Mouse (Mus musculus) neural tube, embryonic 12.5 days (tissue): ENCODE measurements at regions not wholly inside any gene's neighbourhood (a gene's known extent, or its start where the extent isn't known, plus 50 kb on each side); places are given as distances from the start of the nearest gene placed in this dataset.
A peak's percentile ranks its signal among the peaks of the same experiment; 100 is the strongest.

Experiments used
- ATAC-seq: fragments of 200-750 bp; cut with Nextera tagmentation; 2 replicates; pipeline ENCODE4 v1.8.0; 2017; ENCODE audit warnings: low read depth, mild to moderate bottlenecking, moderate TSS enrichment, moderate library complexity; ENCODE audit not compliant: low FRiP score
- H3K27ac ChIP-seq: fragments of 300-500 bp; sonication (generic); 2 replicates; pipeline ENCODE4 v1.5.1; 2016
- H3K27me3 ChIP-seq: fragments of 300-500 bp; sonication (generic); replicated peaks from 2 replicates; pipeline ENCODE4 v1.6.1; 2016; ENCODE audit warnings: mild to moderate bottlenecking
- H3K36me3 ChIP-seq: fragments of 300-500 bp; sonication (generic); 2 replicates; pipeline ENCODE4 v1.6.1; 2016; ENCODE audit warnings: mild to moderate bottlenecking
- H3K4me1 ChIP-seq: fragments of 300-500 bp; sonication (generic); 2 replicates; pipeline ENCODE4 v1.6.1; 2016
- H3K4me2 ChIP-seq: fragments of 300-500 bp; sonication (generic); replicated peaks from 2 replicates; pipeline ENCODE4 v1.6.1; 2016; ENCODE audit warnings: mild to moderate bottlenecking
- H3K4me3 ChIP-seq: fragments of 300-500 bp; sonication (generic); 2 replicates; pipeline ENCODE4 v1.5.1; 2016
- H3K9ac ChIP-seq: fragments of 300-500 bp; sonication (generic); 2 replicates; pipeline ENCODE4 v1.6.1; 2016; ENCODE audit warnings: mild to moderate bottlenecking
- H3K9me3 ChIP-seq: fragments of 300-500 bp; sonication (generic); 2 replicates; pipeline ENCODE4 v1.6.1; 2016; ENCODE audit warnings: mild to moderate bottlenecking
- WGBS: fragments of 180-500 bp; shearing (Covaris S2); methylation state at CpG from one replicate; pipeline ENCODE4 v1.1.7; 2016; 5-methylcytosine and 5-hydroxymethylcytosine counted together

DNA sequence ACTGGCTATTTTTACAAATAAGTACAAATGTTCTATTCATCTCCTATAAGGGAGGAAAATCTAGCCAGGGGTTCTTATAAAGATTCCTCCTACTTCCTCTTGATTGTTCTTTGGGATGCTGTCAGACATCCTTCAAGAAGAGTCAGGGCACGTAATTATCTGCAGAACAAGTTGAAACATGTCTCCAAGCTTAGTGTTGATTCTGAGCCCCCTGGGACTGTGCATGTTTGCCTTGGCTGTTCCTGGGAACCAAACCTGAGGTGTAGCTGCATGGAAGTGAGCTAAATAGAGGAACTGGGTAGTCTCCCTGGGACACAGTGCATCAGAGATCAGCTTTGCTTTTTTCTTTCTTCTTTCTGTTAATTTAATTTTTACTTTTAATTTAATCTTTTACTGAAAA, 484.8 kb upstream of the 4930452B06Rik start:
- H3K27me3 ChIP-seq: no peaks in the 10 kb centered on the region
- ATAC-seq: no peak
- H3K9me3 ChIP-seq: no peaks in the 10 kb centered on the region
- H3K9ac ChIP-seq: no peak overlapping the region
- no peak overlapping the region for H3K4me3 ChIP-seq
- H3K4me1 ChIP-seq: no peaks in the 10 kb centered on the region
- H3K27ac ChIP-seq: no peak overlapping the region
- WGBS: 63% methylated on average over 1 of the region's 1 CpGs
- no peak overlapping the region for H3K4me2 ChIP-seq
- no peaks in the 10 kb centered on the region for H3K36me3 ChIP-seq

DNA sequence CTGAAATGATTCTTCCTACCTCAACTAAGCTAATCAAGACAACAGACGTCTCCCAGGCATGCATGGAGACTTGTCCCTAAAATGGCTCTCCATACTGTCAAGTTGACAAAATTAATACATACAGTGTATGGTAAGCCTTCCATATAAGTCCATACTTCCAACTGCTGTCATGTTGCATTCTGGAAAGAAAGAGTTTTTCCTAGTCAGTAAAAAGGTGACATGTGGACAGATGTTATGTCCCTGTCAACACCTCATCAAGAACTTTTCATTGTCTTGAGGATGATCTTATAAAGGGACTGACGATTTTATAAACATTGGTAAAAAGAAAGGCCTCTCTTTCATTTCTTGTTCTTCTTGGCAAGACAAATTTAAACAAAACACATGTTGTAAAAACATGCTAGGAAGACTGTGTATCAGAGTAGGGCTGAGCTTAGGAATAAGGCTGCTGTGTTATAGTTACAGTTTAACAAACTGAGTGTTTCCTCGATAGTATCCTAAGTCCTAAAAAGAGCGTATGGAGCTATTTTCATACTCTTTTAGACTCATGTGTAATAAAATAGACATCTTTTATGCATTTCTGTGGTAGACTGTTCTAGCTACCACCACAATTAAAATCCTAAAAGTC, 480.7 kb upstream of the 4930452B06Rik start:
- H3K36me3 ChIP-seq: no peaks in the 10 kb centered on the region
- no peaks in the 10 kb centered on the region for H3K27me3 ChIP-seq
- ATAC-seq: no peak
- H3K9me3 ChIP-seq: no peaks in the 10 kb centered on the region
- WGBS: 87% methylated on average over 4 of the region's 4 CpGs
- H3K4me1 ChIP-seq: no peaks in the 10 kb centered on the region
- H3K27ac ChIP-seq: no peak overlapping the region
- H3K9ac ChIP-seq: no peak overlapping the region
- H3K4me2 ChIP-seq: no peak overlapping the region
- no peak overlapping the region for H3K4me3 ChIP-seq

DNA sequence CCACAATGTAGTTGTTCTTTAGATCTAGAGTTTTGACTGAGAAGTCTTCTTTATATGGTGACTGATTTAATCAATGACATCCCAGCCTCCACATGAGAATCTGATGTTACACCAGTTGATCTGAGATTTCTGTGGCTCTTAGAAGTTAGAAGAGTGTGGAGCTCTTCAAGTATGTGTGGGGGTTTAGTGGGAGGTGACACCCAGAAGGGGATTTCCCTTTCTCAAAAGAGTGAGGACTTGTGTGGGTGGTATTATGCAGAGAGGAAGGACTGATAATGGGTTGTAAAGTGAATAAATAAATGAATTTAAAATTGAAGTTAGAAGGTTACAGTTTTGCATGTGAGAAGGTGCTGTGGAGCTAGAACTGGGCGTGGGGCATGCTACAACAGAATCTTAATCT, 439.7 kb upstream of the 4930452B06Rik start:
- no peak for ATAC-seq
- H3K36me3 ChIP-seq: no peaks in the 10 kb centered on the region
- H3K27me3 ChIP-seq: no peaks in the 10 kb centered on the region
- H3K9me3 ChIP-seq: no peaks in the 10 kb centered on the region
- no peak overlapping the region for H3K4me3 ChIP-seq
- 80% methylated on average over 1 of the region's 1 CpGs for WGBS
- no peak overlapping the region for H3K9ac ChIP-seq
- H3K27ac ChIP-seq: no peak overlapping the region
- no peak overlapping the region for H3K4me2 ChIP-seq
- no peaks in the 10 kb centered on the region for H3K4me1 ChIP-seq

DNA sequence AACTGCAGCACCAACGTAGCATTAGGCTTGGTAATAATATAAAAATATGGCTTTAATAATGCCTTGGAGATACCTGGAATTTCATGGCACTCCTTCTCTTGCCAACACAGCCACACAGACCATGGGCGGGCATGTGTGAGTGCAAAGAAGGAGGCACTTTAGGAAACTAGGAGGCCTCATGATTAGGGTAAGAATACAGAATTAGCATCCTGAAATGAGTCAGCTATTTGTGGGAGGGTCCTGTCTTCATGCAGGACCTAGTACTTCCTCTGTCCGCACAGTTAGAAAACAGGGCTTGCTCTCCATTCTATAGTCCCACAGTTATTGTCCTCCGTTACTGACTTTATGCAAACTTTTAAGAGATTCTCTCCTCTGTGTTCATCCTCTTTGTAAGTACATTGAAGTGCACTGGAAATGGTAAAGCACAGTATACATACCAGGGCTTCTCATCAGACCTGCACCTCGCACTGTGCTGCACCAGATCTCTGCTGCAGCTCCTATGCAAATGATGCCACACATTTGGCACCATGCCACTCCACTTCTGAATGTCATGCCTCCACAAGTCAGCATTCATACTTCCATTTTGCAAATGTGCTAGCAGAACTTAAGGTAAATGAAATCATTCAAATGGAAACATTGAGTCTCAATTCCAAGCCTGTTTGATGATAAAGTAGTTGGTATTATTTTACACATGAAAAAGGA, 423.7 kb upstream of the 4930452B06Rik start:
- WGBS: 87% methylated on average over 5 of the region's 5 CpGs
- no peaks in the 10 kb centered on the region for H3K4me1 ChIP-seq

DNA sequence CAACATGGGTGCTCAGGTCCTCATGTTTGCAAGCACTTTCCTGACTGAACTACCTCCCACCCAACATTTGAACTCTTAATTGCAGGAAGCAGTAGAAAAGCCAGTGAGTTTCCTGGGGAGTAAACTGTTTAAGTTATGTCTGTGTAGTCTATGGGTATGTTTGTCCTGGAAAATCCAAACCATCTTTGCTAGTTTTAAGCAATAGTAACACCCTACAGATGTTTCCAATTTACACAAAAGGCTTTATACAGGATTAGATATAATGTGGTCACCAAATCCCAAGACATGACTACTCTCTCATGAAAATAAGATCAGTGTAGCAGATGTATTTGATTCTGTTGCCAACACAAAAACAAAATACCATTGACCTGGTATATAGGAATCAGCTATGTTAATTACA, 421.1 kb upstream of the 4930452B06Rik start:
- no peak for ATAC-seq

More for the DNA sequence above, 423.7 kb upstream of the 4930452B06Rik start:
- Histone ChIP-seq H3K9me3 (no peaks in the 10 kb centered on the region), H3K27me3 (no peaks in the 10 kb centered on the region), H3K9ac (no peak overlapping the region), H3K36me3 (no peaks in the 10 kb centered on the region), H3K27ac (no peak overlapping the region), H3K4me2 (no peak overlapping the region), H3K4me3 (no peak overlapping the region)
- no peak for ATAC-seq

DNA sequence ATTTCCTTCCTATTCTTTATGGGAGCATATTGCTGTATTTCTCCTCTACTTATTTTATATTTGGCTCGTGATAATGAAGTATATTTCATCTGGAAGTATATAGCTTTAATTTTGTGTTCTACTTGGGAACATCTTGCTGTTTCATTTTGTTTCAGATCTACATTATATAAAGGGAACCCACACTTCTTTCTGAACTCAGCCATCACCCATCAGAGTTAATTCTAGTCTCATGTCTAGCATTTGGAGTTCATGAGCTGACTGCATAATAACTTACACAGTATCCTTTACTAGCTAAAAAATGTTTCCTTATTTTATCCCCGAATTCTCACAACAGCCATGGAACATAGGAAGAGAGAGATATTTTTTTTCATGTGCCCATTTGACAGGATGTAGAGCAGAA, 413.6 kb upstream of the 4930452B06Rik start:
- 83% methylated on average over 2 of the region's 2 CpGs for WGBS
- ATAC-seq: no peak

More for the DNA sequence above, 421.1 kb upstream of the 4930452B06Rik start:
- H3K9me3 ChIP-seq: no peaks in the 10 kb centered on the region
- H3K27me3 ChIP-seq: no peaks in the 10 kb centered on the region
- H3K27ac ChIP-seq: no peak overlapping the region
- H3K4me1 ChIP-seq: no peaks in the 10 kb centered on the region
- H3K36me3 ChIP-seq: no peaks in the 10 kb centered on the region
- no peak overlapping the region for H3K4me2 ChIP-seq
- no peak overlapping the region for H3K4me3 ChIP-seq
- H3K9ac ChIP-seq: no peak overlapping the region

DNA sequence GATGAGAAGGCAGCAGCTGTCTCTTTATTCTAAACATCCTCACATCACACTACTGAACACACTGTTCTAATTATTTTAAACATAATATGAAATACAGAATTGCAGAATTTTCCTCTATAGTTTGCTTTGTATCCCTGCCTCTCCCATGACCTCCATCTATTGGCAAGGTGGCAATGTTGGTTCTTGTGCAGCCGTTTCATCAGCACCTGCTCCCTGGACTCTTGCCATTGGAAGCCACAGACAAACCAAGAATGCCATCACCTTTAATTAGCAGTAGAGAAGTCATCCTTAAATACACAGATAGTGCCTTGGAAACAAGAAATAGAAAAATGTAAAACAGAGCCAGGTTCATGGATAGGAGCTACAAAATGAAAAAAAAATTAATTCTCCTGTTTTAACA, 413.0 kb upstream of the 4930452B06Rik start:
- no peak overlapping the region for H3K27ac ChIP-seq
- H3K9ac ChIP-seq: no peak overlapping the region
- WGBS: 91% methylated on average over 1 of the region's 1 CpGs
- ATAC-seq: no peak
- H3K4me3 ChIP-seq: no peak overlapping the region
- H3K4me2 ChIP-seq: no peak overlapping the region
- H3K4me1 ChIP-seq: no peaks in the 10 kb centered on the region
- H3K27me3 ChIP-seq: no peaks in the 10 kb centered on the region
- H3K9me3 ChIP-seq: no peaks in the 10 kb centered on the region
- H3K36me3 ChIP-seq: no peaks in the 10 kb centered on the region

More for the DNA sequence above, 413.6 kb upstream of the 4930452B06Rik start:
- H3K4me1 ChIP-seq: no peaks in the 10 kb centered on the region
- H3K9ac ChIP-seq: no peak overlapping the region
- no peak overlapping the region for H3K4me2 ChIP-seq
- no peaks in the 10 kb centered on the region for H3K36me3 ChIP-seq
- H3K4me3 ChIP-seq: no peak overlapping the region
- H3K27me3 ChIP-seq: no peaks in the 10 kb centered on the region
- no peak overlapping the region for H3K27ac ChIP-seq
- H3K9me3 ChIP-seq: no peaks in the 10 kb centered on the region

DNA sequence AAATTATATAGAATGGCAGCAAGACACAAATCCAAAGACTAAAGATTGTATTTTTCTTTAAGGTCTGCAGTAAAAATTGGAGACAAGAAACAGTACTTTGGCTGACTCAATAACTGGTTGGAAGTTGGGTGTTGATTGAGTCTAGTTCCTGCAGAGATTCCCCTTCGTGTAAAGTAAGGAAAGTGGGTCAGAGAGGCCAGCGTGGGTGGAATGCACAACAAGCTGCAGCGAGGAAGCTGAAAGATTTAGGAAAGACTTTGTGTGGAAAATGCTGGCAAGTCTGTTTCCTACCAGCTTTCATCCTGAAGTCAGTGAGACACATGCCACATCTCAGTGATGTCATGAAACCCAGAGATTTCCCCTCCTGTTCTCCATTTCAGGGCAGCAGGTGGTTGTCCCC, 405.1 kb upstream of the 4930452B06Rik start:
- Histone ChIP-seq H3K4me3 (no peak overlapping the region), H3K27me3 (no peaks in the 10 kb centered on the region), H3K4me2 (no peak overlapping the region), H3K9me3 (no peaks in the 10 kb centered on the region), H3K27ac (no peak overlapping the region), H3K36me3 (no peaks in the 10 kb centered on the region), H3K4me1 (no peaks in the 10 kb centered on the region), H3K9ac (no peak overlapping the region)
- WGBS: 87% methylated on average over 3 of the region's 3 CpGs
- ATAC-seq: no peak

DNA sequence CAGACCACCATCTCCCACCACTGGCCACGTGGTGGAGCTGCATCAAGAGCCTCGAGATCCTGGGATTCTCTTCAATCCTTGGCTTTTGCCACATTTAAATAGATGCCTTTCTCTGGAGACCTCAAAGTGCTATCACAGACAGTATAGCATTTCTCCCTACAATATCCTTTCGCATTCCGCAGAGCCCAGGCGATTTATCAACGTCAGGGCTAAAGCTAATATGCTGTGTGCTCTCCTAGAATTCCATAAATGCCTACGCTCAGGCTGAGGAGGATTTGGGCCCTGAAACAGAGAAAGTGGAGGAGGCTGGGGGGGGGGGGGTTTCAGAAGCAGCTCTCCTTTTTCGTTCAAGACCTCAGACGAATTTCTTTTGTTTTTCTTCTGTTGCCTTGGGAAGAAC, 394.0 kb upstream of the 4930452B06Rik start:
- H3K27ac ChIP-seq: no peak overlapping the region
- no peak overlapping the region for H3K4me2 ChIP-seq
- no peak overlapping the region for H3K9ac ChIP-seq
- no peak overlapping the region for H3K4me3 ChIP-seq
- 70% methylated on average over 9 of the region's 9 CpGs for WGBS
- no peaks in the 10 kb centered on the region for H3K27me3 ChIP-seq
- no peak for ATAC-seq
- no peaks in the 10 kb centered on the region for H3K9me3 ChIP-seq
- no peaks in the 10 kb centered on the region for H3K36me3 ChIP-seq
- H3K4me1 ChIP-seq: no peaks in the 10 kb centered on the region

DNA sequence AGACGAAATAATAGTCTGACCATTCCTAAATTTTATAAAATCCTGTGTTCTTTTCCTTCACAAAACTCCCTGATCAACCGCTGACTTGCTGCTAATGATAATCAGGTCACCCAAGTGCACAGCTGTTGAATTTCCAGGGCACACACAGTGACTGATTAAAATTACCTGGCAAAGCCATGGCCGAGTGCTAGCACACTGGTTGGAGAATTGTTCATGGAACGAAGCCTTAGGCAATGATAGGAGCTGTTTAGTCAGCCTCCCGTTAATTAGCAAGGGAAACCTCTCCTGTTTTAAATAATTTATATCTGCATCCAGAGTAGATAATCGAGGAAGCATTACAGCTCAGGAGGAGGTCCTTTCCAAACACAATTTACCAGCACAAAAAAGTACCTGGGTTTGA, 362.8 kb upstream of the 4930452B06Rik start:
- no peak overlapping the region for H3K27ac ChIP-seq
- no peaks in the 10 kb centered on the region for H3K36me3 ChIP-seq
- no peak overlapping the region for H3K4me3 ChIP-seq
- no peak overlapping the region for H3K9ac ChIP-seq
- peak; percentile 77 for ATAC-seq
- H3K4me2 ChIP-seq: no peak overlapping the region
- H3K4me1 ChIP-seq: no peaks in the 10 kb centered on the region
- WGBS: 63% methylated on average over 6 of the region's 6 CpGs
- no peaks in the 10 kb centered on the region for H3K9me3 ChIP-seq
- no peaks in the 10 kb centered on the region for H3K27me3 ChIP-seq

DNA sequence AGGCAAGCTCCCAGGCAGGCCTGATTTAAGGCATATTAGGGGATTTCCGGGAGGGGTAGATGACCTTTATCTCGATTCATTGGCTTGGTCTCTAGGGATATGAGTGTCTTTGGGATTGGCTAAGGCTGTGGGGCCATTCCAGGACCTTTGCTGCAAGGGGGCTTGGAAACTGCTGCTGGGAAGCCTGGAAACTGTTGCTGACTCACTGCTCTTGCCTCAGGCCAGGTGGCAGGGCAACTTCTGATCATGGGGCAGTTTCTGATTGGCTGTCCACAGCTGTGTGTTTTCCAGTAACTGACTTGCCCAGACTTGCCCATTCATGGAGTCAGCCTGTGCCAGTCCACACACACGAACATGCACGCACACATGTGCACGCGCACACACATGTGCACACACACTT, 349.8 kb upstream of the 4930452B06Rik start:
- H3K9me3 ChIP-seq: no peaks in the 10 kb centered on the region
- H3K27me3 ChIP-seq: no peaks in the 10 kb centered on the region
- H3K4me1 ChIP-seq: no peaks in the 10 kb centered on the region
- no peak overlapping the region for H3K9ac ChIP-seq
- WGBS: 90% methylated on average over 6 of the region's 6 CpGs
- H3K36me3 ChIP-seq: no peaks in the 10 kb centered on the region
- no peak overlapping the region for H3K4me2 ChIP-seq
- H3K27ac ChIP-seq: no peak overlapping the region
- no peak for ATAC-seq
- H3K4me3 ChIP-seq: no peak overlapping the region

DNA sequence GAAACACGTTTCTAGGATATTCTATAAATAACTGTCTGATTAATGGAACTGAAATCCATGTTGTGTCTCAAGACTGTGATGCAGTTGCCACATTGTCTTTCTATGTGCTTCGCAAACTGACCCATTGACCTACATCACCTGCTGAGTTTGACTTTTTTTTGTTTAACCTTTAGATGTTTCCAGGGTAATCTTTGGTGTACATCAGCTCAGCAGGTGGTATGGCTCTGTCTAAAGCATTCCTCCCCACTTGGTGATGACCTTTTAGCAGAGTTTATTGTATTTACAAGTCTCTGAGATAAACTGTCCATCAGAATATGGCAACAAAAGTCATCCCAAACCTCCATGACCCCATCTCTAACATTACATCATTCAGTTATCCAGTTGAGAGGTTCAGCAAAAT, 337.0 kb upstream of the 4930452B06Rik start:
- no peak overlapping the region for H3K4me2 ChIP-seq
- ATAC-seq: no peak
- no peak overlapping the region for H3K9ac ChIP-seq
- no peaks in the 10 kb centered on the region for H3K9me3 ChIP-seq
- 53% methylated on average over 2 of the region's 2 CpGs for WGBS
- H3K36me3 ChIP-seq: no peaks in the 10 kb centered on the region
- H3K27me3 ChIP-seq: no peaks in the 10 kb centered on the region
- no peaks in the 10 kb centered on the region for H3K4me1 ChIP-seq
- no peak overlapping the region for H3K27ac ChIP-seq
- no peak overlapping the region for H3K4me3 ChIP-seq
